Mouse (Mus musculus) splenic B cell, adult 2 months (primary cell): ENCODE data around the gene Palmd.

Experiments used
- DNase-seq: peaks from one replicate; pipeline ENCODE4 v3.0.0-alpha.2; 2011; ENCODE audit warnings: low read depth, low spot score
- H3K27me3 ChIP-seq: 2 replicates; pipeline ENCODE4 v1.6.1; 2012; ENCODE audit warnings: mild to moderate bottlenecking, low read length, moderate library complexity, mixed read lengths; ENCODE audit not compliant: control insufficient read depth, poor library complexity, insufficient read depth, severe bottlenecking
- H3K36me3 ChIP-seq: 2 replicates; pipeline ENCODE4 v1.6.1; 2012; ENCODE audit warnings: mild to moderate bottlenecking, low read length, moderate library complexity, mixed read lengths; ENCODE audit not compliant: control insufficient read depth, poor library complexity, insufficient read depth, severe bottlenecking

Gene Palmd

GRCm38 (mm10) chr3:116968540-116968997 lies at the start of gene Palmd:
TSS of gene Palmd (minus strand) at chr3:116968987.
- Histone ChIP-seq H3K27me3 (no peaks in the 10 kb centered on the region), H3K36me3 (no peaks in the 10 kb centered on the region)
- DNase-seq = no peak

GRCm38 (mm10) chr3:117010182-117010581 lies 41.4 kb upstream of the Palmd start:
- Histone ChIP-seq H3K36me3 (no peaks in the 10 kb centered on the region), H3K27me3 (no peaks in the 10 kb centered on the region)
- DNase-seq = no peak

- no peak for DNase-seq
- Histone ChIP-seq H3K36me3 (no peaks in the 10 kb centered on the region), H3K27me3 (no peaks in the 10 kb centered on the region)
Observed at GRCm38 (mm10) chr3:117007340-117007739, 38.6 kb upstream of the Palmd start.

- H3K36me3 ChIP-seq = no peaks in the 10 kb centered on the region
- no peaks in the 10 kb centered on the region for H3K27me3 ChIP-seq
- DNase-seq = no peak
Observed at GRCm38 (mm10) chr3:117006636-117007035, 37.8 kb upstream of the Palmd start.

- H3K27me3 ChIP-seq = no peaks in the 10 kb centered on the region
- no peaks in the 10 kb centered on the region for H3K36me3 ChIP-seq
- DNase-seq = no peak
Observed at GRCm38 (mm10) chr3:117003379-117003778, 34.6 kb upstream of the Palmd start.

- no peak for DNase-seq
- H3K36me3 ChIP-seq = no peaks in the 10 kb centered on the region
- H3K27me3 ChIP-seq = no peaks in the 10 kb centered on the region
Observed at GRCm38 (mm10) chr3:117001686-117002485, 33.1 kb upstream of the Palmd start.

GRCm38 (mm10) chr3:116993011-116993410 lies 24.2 kb upstream of the Palmd start:
- Histone ChIP-seq H3K27me3 (no peaks in the 10 kb centered on the region), H3K36me3 (no peaks in the 10 kb centered on the region)
- no peak for DNase-seq

- no peaks in the 10 kb centered on the region for H3K36me3 ChIP-seq
- H3K27me3 ChIP-seq = no peaks in the 10 kb centered on the region
- DNase-seq = no peak
Observed at GRCm38 (mm10) chr3:116991180-116991579, 22.4 kb upstream of the Palmd start.

- no peaks in the 10 kb centered on the region for H3K36me3 ChIP-seq
- DNase-seq = no peak
Observed at GRCm38 (mm10) chr3:116988221-116988620, 19.4 kb upstream of the Palmd start.

GRCm38 (mm10) chr3:116986451-116986850 lies 17.7 kb upstream of the Palmd start:
- no peak for DNase-seq

More at GRCm38 (mm10) chr3:116988221-116988620, 19.4 kb upstream of the Palmd start:
- no peaks in the 10 kb centered on the region for H3K27me3 ChIP-seq

GRCm38 (mm10) chr3:116985741-116986140 lies 17.0 kb upstream of the Palmd start:
- H3K27me3 ChIP-seq = no peaks in the 10 kb centered on the region
- no peak for DNase-seq

More at GRCm38 (mm10) chr3:116986451-116986850, 17.7 kb upstream of the Palmd start:
- Histone ChIP-seq H3K27me3 (no peaks in the 10 kb centered on the region), H3K36me3 (no peaks in the 10 kb centered on the region)

GRCm38 (mm10) chr3:116985042-116985455 lies 16.3 kb upstream of the Palmd start:
- no peaks in the 10 kb centered on the region for H3K36me3 ChIP-seq
- no peaks in the 10 kb centered on the region for H3K27me3 ChIP-seq
- DNase-seq = no peak

More at GRCm38 (mm10) chr3:116985741-116986140, 17.0 kb upstream of the Palmd start:
- H3K36me3 ChIP-seq = no peaks in the 10 kb centered on the region

GRCm38 (mm10) chr3:116981811-116982575 lies 13.2 kb upstream of the Palmd start:
- Histone ChIP-seq H3K27me3 (no peaks in the 10 kb centered on the region), H3K36me3 (no peaks in the 10 kb centered on the region)
- no peak for DNase-seq

GRCm38 (mm10) chr3:116969786-116970185 lies 999 bp upstream of the Palmd start:
- DNase-seq = no peak
- no peaks in the 10 kb centered on the region for H3K36me3 ChIP-seq
- no peaks in the 10 kb centered on the region for H3K27me3 ChIP-seq

GRCm38 (mm10) chr3:116969003-116969402 lies 216 bp upstream of the Palmd start:
- Histone ChIP-seq H3K27me3 (no peaks in the 10 kb centered on the region), H3K36me3 (no peaks in the 10 kb centered on the region)
- no peak for DNase-seq
